Mouse (Mus musculus) hindbrain, embryonic 11.5 days (tissue): Measurements from ENCODE around the gene Htra1. TPM values are rescaled to one million over a fixed set of nuclear protein-coding genes. Genes with fewer than 3 reads are reported as not detected.

Experiments
- ATAC-seq: fragments of 200-750 bp; cut with Nextera tagmentation; 2 replicates; pipeline ENCODE4 v1.8.0; 2017; ENCODE audit warnings: mild to moderate bottlenecking, moderate TSS enrichment, moderate library complexity; ENCODE audit not compliant: low FRiP score
- DNase-seq: peaks from one replicate; pipeline ENCODE4 v3.0.0-alpha.2; 2015; ENCODE audit warnings: low spot score
- H3K27ac ChIP-seq: fragments of 300-500 bp; sonication (generic); 2 replicates; pipeline ENCODE4 v1.5.1; 2014; ENCODE audit warnings: mild to moderate bottlenecking, low read depth, low read length
- H3K27me3 ChIP-seq: fragments of 300-500 bp; sonication (generic); 2 replicates; pipeline ENCODE4 v1.6.1; 2014; ENCODE audit warnings: mild to moderate bottlenecking, low read length, moderate library complexity, mixed read lengths; ENCODE audit not compliant: control insufficient read depth, insufficient read depth
- H3K36me3 ChIP-seq: fragments of 300-500 bp; sonication (generic); 2 replicates; pipeline ENCODE4 v1.6.1; 2014; ENCODE audit warnings: mild to moderate bottlenecking, low read length, moderate library complexity, mixed read lengths; ENCODE audit not compliant: control insufficient read depth, insufficient read depth
- H3K4me1 ChIP-seq: fragments of 300-500 bp; sonication (generic); replicated peaks from 2 replicates; pipeline ENCODE4 v1.6.1; 2014; ENCODE audit warnings: low read length, mixed read lengths; ENCODE audit not compliant: control insufficient read depth, insufficient read depth
- H3K4me2 ChIP-seq: fragments of 300-500 bp; sonication (generic); replicated peaks from 2 replicates; pipeline ENCODE4 v1.6.1; 2014; ENCODE audit warnings: mild to moderate bottlenecking, low read depth, low read length
- H3K4me3 ChIP-seq: fragments of 300-500 bp; sonication (generic); 2 replicates; pipeline ENCODE4 v1.5.1; 2014; ENCODE audit warnings: low read depth, low read length
- H3K9ac ChIP-seq: fragments of 300-500 bp; sonication (generic); 2 replicates; pipeline ENCODE4 v1.6.1; 2014; ENCODE audit warnings: low read depth, low read length
- H3K9me3 ChIP-seq: fragments of 300-500 bp; sonication (generic); 2 replicates; pipeline ENCODE4 v1.6.1; 2016; ENCODE audit warnings: low read length; ENCODE audit not compliant: control insufficient read depth
- WGBS: fragments of 180-500 bp; shearing (Covaris S2); extraction: QIAGEN DNeasy Blood & Tissue Kit; methylation state at CpG from one replicate; pipeline ENCODE4 v1.1.7; 2014; 5-methylcytosine and 5-hydroxymethylcytosine counted together
- polyA plus RNA-seq: library from polyadenylated mRNA; unstranded; fragments of >200 nt; fragmentation: Nextera tagmentation; extraction: Ambion mirVana; gene quantifications from 2 replicates; pipeline ENCODE4 v1.2.1, GENCODE M21; 2014

Gene Htra1
- polyA plus RNA-seq, 1 experiment from 2014 or later: 19.0 TPM

DNA sequence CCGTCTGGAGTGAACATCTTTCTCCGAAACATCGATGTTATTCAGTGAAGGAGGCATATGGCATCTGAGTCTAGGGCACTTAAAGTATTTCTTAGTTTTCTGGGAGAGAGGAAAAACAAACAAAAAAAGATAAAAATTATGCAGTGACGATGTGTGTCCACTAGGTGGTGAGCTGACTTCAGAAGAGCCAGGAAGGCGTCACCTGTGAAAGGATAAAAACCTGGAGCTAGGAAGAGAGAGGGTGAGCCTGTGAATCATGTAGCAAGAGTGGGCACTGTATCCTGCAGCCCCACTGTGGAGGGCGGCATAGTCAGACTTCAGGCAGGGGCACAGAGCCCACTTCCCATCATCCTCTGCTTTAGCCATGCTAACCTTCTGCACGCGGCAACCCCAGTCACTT is 58.0 kb downstream of the Htra1 start:
- peak; percentile 23 for DNase-seq
- no peaks in the 10 kb centered on the region for H3K9me3 ChIP-seq
- no peak overlapping the region for H3K4me3 ChIP-seq
- H3K4me2 ChIP-seq: no peak overlapping the region
- no peak overlapping the region for H3K27ac ChIP-seq
- no peaks in the 10 kb centered on the region for H3K36me3 ChIP-seq
- no peaks in the 10 kb centered on the region for H3K4me1 ChIP-seq
- ATAC-seq: no peak
- WGBS: 47% methylated on average over 8 of the region's 8 CpGs
- no peak overlapping the region for H3K9ac ChIP-seq
- no peaks in the 10 kb centered on the region for H3K27me3 ChIP-seq

DNA sequence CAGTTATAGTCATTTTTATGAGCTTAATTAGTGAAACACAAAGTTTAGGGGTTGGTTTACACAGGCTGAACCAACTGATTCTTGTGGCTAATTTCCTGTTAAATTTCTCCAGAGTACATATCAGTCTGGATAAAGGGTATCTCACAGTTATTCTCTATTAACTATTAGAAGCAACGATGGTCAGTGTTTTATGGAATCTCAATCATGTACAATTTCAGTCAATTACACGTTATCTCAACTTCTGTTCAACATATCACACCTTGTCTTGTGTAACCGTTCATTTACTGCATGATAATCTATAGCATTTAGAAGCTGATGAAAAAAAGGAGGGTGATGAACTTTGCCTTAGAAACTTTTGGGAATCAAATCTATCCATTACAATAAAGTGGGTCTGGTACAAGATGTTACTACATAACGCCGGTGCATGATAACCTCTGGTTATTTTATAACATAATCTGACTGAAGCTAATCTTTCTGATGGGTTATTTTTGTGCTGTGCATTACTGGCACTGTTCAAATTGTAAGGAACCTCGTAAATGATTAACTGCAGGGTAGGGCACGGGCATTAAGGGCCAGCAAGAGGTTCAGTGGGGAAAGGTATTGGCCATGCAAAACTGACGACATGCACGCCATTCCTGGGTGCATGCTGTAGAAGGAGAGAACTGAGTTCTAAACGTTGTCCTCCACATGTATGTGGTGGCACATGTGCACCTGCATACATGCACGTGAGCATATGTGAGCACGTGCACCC is 66.2 kb downstream of the Htra1 start:
- Histone ChIP-seq H3K27me3 (no peaks in the 10 kb centered on the region), H3K4me1 (no peaks in the 10 kb centered on the region), H3K36me3 (no peaks in the 10 kb centered on the region), H3K4me3 (no peak overlapping the region), H3K27ac (no peak overlapping the region), H3K9ac (no peak overlapping the region), H3K4me2 (no peak overlapping the region), H3K9me3 (no peaks in the 10 kb centered on the region)
- ATAC-seq (no peak), DNase-seq (no peak)
- WGBS: 87% methylated on average over 12 of the region's 12 CpGs

DNA sequence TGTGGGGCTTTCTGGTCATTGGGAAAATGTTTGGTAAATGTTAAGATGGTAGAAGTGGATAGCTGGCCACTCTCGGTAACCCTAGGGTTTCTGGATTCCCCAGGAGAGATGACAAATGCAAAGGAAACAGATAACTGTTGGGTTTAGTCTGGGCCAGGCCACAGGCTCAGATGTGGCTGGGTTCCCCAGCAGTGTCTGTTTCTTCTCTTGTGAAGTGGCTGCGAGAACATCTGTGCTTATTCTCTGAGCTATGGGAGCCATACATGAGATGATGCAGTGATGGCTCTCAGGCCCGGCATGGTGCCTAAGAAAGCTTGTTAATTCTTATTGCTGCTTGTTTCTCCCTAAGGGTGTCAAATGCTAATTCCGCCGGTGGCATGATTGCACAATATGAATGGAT is 68.2 kb downstream of the Htra1 start:
- Histone ChIP-seq H3K4me2 (no peak overlapping the region), H3K9me3 (no peaks in the 10 kb centered on the region), H3K9ac (no peak overlapping the region), H3K27me3 (no peaks in the 10 kb centered on the region), H3K36me3 (no peaks in the 10 kb centered on the region), H3K27ac (no peak overlapping the region), H3K4me1 (no peaks in the 10 kb centered on the region), H3K4me3 (no peak overlapping the region)
- DNase-seq: no peak
- no peak for ATAC-seq
- 89% methylated on average over 5 of the region's 5 CpGs for WGBS

DNA sequence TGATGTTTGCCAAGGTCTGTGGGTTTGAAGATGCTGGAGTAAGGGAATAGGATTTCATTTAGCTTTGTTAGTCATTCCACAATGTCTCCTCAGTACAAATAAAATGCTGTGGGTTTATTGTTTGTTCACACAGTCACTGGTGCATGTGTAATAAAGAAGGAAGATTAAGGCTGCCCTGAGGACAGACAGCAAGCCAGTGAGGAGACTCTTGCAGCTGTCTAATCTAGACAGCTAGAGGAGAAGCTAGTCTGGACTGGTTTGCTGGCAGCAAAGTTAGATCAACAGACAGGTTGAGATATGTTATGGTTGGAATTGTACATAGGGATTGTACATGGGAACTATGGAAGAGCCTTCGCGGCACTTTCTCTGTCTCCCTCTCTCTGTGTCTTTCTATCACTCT is 71.3 kb downstream of the Htra1 start:
- ATAC-seq (no peak), DNase-seq (no peak)
- H3K9me3 ChIP-seq: no peaks in the 10 kb centered on the region
- H3K27me3 ChIP-seq: no peaks in the 10 kb centered on the region
- no peak overlapping the region for H3K27ac ChIP-seq
- WGBS: 95% methylated on average over 2 of the region's 2 CpGs
- H3K4me3 ChIP-seq: no peak overlapping the region
- H3K9ac ChIP-seq: no peak overlapping the region
- H3K36me3 ChIP-seq: no peaks in the 10 kb centered on the region
- no peak overlapping the region for H3K4me2 ChIP-seq
- no peaks in the 10 kb centered on the region for H3K4me1 ChIP-seq

DNA sequence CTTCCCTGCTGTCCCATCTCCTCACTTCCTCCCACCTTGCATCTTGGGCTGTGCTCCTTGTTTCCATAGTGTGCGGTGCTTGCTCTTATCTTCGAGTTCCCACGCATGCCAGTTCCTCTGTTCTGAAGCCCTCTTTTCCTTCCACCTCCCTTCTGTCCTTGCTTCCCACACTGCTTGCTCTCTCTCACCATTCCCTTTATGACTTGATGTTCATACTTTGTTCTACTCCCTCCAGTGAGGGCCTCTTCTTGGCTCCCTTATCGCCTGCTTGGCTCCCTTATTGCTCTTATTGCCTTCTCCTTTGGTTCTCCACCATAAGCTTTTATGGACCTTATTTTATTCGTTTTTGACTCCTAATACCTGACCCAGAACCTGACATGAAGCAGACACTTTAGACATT is 73.3 kb downstream of the Htra1 start:
- no peaks in the 10 kb centered on the region for H3K36me3 ChIP-seq
- H3K9ac ChIP-seq: no peak overlapping the region
- ATAC-seq (no peak), DNase-seq (no peak)
- H3K4me1 ChIP-seq: no peaks in the 10 kb centered on the region
- H3K4me2 ChIP-seq: no peak overlapping the region
- no peak overlapping the region for H3K27ac ChIP-seq
- no peaks in the 10 kb centered on the region for H3K9me3 ChIP-seq
- no peaks in the 10 kb centered on the region for H3K27me3 ChIP-seq
- H3K4me3 ChIP-seq: no peak overlapping the region
- 82% methylated on average over 5 of the region's 5 CpGs for WGBS

DNA sequence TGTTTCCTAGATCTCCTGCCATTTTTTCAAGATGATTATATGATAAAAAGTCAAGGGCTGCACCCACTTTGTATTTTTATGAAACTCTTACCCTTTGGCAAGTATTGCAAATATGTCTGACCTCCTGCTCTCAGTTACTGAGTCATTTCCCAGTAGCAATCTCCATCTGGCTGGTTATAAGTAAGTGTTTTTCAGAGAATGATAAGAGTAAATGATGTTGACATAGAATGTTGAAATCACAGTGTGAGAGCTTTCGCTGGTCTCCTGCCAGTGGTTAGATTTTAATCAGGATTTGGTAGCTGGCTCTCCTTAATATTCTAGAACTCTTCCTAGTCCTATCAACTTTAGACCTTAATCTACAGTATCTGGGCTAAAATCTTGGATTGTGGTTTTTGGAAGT is 76.0 kb downstream of the Htra1 start:
- ATAC-seq: no peak
- Histone ChIP-seq H3K27ac (no peak overlapping the region), H3K4me1 (no peaks in the 10 kb centered on the region), H3K9ac (no peak overlapping the region), H3K4me3 (no peak overlapping the region), H3K4me2 (no peak overlapping the region), H3K9me3 (no peaks in the 10 kb centered on the region), H3K27me3 (no peaks in the 10 kb centered on the region), H3K36me3 (no peaks in the 10 kb centered on the region)
- no peak for DNase-seq
- 79% methylated on average over 1 of the region's 1 CpGs for WGBS

DNA sequence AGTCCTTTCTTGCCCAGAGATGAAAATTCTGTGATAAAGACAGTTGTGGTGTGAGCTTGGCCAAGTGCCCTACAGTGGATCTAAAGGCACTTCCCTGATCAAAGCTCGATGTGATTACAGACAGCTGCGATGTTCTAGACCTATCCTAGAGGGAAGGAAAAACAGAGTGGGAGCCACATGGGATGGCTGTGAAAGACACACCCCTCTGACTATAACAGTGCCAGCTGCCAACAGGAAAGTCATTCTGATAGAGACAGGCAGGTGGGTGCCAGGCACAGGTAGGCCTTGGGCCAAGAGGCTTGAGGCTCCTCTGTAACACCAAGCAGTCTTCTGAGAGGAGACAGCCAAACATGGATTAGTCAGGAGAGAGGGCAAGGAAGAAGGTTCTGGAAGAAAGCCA is 83.3 kb downstream of the Htra1 start:
- Histone ChIP-seq H3K4me3 (no peak overlapping the region), H3K4me1 (no peaks in the 10 kb centered on the region), H3K27ac (no peak overlapping the region), H3K4me2 (no peak overlapping the region), H3K36me3 (no peaks in the 10 kb centered on the region), H3K9ac (no peak overlapping the region), H3K27me3 (no peaks in the 10 kb centered on the region), H3K9me3 (no peaks in the 10 kb centered on the region)
- DNase-seq: no peak
- no peak for ATAC-seq
- WGBS: 94% methylated on average over 2 of the region's 2 CpGs

DNA sequence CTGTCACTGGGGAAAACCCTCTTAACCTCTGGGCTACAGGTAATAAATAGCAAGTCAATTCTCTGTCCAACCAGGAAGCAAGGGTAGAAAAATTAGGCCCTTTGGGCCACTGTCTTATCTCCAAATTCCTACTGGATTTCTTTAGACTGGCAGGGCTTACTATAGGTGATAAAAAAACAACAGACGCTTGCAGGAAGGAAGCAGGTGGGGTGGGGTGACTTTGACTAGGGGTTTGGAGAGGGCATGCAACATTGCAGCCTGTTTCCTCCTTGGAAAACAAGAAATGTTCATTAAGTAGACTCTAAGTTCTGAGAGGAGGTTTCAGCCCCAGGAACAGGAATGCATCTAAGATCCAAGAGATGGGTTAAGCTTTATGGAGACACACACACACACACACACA is 88.9 kb downstream of the Htra1 start:
- no peaks in the 10 kb centered on the region for H3K9me3 ChIP-seq
- no peak overlapping the region for H3K4me2 ChIP-seq
- WGBS: 79% methylated on average over 1 of the region's 1 CpGs
- no peak for ATAC-seq
- DNase-seq: no peak
- no peaks in the 10 kb centered on the region for H3K4me1 ChIP-seq
- H3K36me3 ChIP-seq: no peaks in the 10 kb centered on the region
- no peak overlapping the region for H3K4me3 ChIP-seq
- H3K27ac ChIP-seq: no peak overlapping the region
- no peak overlapping the region for H3K9ac ChIP-seq
- H3K27me3 ChIP-seq: no peaks in the 10 kb centered on the region

DNA sequence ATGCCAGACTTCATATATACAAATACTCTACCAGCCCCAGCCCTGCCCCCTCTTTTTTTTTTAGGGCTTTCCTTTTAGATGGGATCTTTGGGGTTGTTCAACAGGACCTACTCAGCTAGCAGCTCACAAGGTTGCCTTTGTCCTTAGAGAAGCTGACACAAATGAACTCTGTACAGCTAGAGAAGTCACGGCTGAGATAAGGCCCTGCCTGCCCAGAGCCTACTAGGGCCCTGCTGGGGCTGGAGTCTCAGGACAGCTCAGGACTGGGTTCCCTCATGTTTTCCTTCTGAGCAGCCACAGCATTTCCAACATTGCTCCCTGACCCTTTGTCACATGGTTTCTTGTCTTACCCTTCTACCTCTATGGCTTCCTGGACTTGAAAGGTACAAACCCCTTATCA is 91.6 kb downstream of the Htra1 start:
- no peak overlapping the region for H3K9ac ChIP-seq
- H3K36me3 ChIP-seq: no peaks in the 10 kb centered on the region
- H3K27ac ChIP-seq: no peak overlapping the region
- WGBS: 80% methylated on average over 1 of the region's 1 CpGs
- ATAC-seq: no peak
- H3K9me3 ChIP-seq: no peaks in the 10 kb centered on the region
- no peak overlapping the region for H3K4me3 ChIP-seq
- no peaks in the 10 kb centered on the region for H3K4me1 ChIP-seq
- DNase-seq: no peak
- no peak overlapping the region for H3K4me2 ChIP-seq
- H3K27me3 ChIP-seq: no peaks in the 10 kb centered on the region
